Mouse (Mus musculus): Measurements from ENCODE around the gene Gm28038. TPM values are rescaled to one million over a fixed set of nuclear protein-coding genes. Genes with fewer than 3 reads are reported as not detected.

Gene Gm28038
- polyA plus RNA-seq, 1 experiment from 2014 or later, result not detected

DNA sequence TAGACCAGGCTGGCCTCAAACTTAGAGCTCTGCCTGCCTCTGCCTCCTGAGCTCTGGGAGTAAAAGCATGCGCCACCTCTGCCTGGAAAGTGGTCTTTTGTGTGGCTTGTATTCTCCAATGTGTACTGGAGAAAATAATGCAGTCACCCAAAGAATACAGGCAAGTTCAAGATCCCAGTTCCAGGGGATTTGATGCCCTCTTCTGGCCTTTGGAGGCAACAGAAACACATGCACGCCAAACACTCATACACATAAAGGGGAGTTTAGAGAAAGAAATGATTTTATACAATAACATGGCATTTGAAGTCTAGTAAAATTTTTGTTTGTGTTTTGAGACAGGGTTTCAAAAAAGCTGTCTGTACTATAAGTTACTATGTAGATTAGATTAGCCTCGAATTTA, 18.7 kb downstream of the Gm28038 start:
- Histone ChIP-seq H3K27me3 (ENCODE audit: control insufficient read depth, insufficient read depth, low read length) (no peaks in the 10 kb centered on the region), H3K36me3 (ENCODE audit: control insufficient read depth, insufficient read depth, low read length) (peaks cover 23% of the 10 kb centered on the region), H3K27ac (ENCODE audit: low read length) (no peak overlapping the region), H3K4me3 (replicated peaks; ENCODE audit: low read length) (no peak overlapping the region), H3K4me2 (ENCODE audit: low read depth, low read length) (no peak overlapping the region), H3K9me3 (replicated peaks; ENCODE audit: control insufficient read depth, low read length) (no peaks in the 10 kb centered on the region), H3K9ac (ENCODE audit: low read length) (no peak overlapping the region), H3K4me1 (ENCODE audit: control insufficient read depth, insufficient read depth, low read length) (no peaks in the 10 kb centered on the region)
- 70% methylated on average over 3 of the region's 3 CpGs for WGBS
- no peak for ATAC-seq (ENCODE audit: insufficient read depth, low FRiP score)

DNA sequence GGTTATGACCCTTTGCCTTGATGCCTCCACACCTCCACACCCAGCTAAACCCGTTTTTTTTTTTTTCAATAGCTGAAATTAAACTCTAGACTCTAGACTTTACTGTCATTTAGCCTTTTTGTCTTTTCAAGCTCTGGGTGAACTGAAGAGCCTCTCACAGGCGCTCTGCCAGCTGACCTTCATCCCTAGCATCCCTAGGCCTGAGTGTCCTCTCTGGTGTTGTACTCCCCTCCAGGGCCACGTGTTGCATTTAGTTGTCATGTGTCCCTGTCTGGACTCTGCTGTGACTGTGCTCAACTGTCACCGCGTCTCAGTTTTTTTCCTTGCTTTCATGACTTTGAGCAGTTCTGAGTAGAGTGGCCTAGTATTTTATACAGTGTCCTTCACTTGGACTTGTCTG, 19.1 kb downstream of the Gm28038 start:
- no peak for ATAC-seq (ENCODE audit: insufficient read depth, low FRiP score)
- Histone ChIP-seq H3K9me3 (replicated peaks; ENCODE audit: control insufficient read depth, low read length) (no peaks in the 10 kb centered on the region), H3K4me3 (replicated peaks; ENCODE audit: low read length) (no peak overlapping the region), H3K27me3 (ENCODE audit: control insufficient read depth, insufficient read depth, low read length) (no peaks in the 10 kb centered on the region), H3K4me2 (ENCODE audit: low read depth, low read length) (no peak overlapping the region), H3K9ac (ENCODE audit: low read length) (no peak overlapping the region), H3K4me1 (ENCODE audit: control insufficient read depth, insufficient read depth, low read length) (no peaks in the 10 kb centered on the region), H3K36me3 (ENCODE audit: control insufficient read depth, insufficient read depth, low read length) (peaks cover 23% of the 10 kb centered on the region), H3K27ac (ENCODE audit: low read length) (no peak overlapping the region)
- 86% methylated on average over 5 of the region's 5 CpGs for WGBS

GRCm38 (mm10) chr2:30306087-30306486, 25.2 kb downstream of the Gm28038 start:
- 83% methylated on average over 7 of the region's 7 CpGs for WGBS
- no peak overlapping the region for H3K27ac ChIP-seq (ENCODE audit: low read length)
- peak; percentile 53; the same call in 1 of the 2 replicates for ATAC-seq (ENCODE audit: insufficient read depth, low FRiP score)

DNA sequence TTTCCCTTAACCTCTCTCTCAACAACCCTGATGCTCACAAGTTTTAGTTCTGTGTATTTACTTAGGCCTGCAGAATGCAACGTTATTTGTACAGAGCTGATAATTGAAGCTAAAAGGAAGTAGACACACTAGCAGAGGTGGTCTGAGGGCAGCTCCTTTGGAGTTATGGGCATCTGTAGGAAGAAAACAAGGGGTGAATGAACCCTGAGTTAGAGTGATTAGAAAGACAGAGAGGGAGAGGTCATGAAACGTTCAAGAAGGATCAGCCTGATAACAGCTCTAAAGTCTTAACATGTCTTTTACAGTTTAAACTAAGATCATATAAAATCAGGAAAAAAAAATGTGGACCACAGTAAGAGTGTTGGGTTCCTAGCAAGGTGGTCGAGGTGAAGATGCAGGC, 28.5 kb downstream of the Gm28038 start:
- Histone ChIP-seq H3K4me2 (ENCODE audit: low read depth, low read length) (no peak overlapping the region), H3K4me3 (replicated peaks; ENCODE audit: low read length) (no peak overlapping the region), H3K9me3 (replicated peaks; ENCODE audit: control insufficient read depth, low read length) (no peaks in the 10 kb centered on the region), H3K9ac (ENCODE audit: low read length) (no peak overlapping the region), H3K27me3 (ENCODE audit: control insufficient read depth, insufficient read depth, low read length) (no peaks in the 10 kb centered on the region), H3K36me3 (ENCODE audit: control insufficient read depth, insufficient read depth, low read length) (peaks cover 16% of the 10 kb centered on the region; the same call in 1 of the 2 replicates), H3K4me1 (ENCODE audit: control insufficient read depth, insufficient read depth, low read length) (no peaks in the 10 kb centered on the region), H3K27ac (ENCODE audit: low read length) (no peak overlapping the region)
- WGBS, result 83% methylated on average over 3 of the region's 3 CpGs
- no peak for ATAC-seq (ENCODE audit: insufficient read depth, low FRiP score)

More at GRCm38 (mm10) chr2:30306087-30306486, 25.2 kb downstream of the Gm28038 start:
- Histone ChIP-seq H3K9me3 (replicated peaks; ENCODE audit: control insufficient read depth, low read length) (no peaks in the 10 kb centered on the region), H3K9ac (ENCODE audit: low read length) (no peak overlapping the region), H3K27me3 (ENCODE audit: control insufficient read depth, insufficient read depth, low read length) (no peaks in the 10 kb centered on the region), H3K36me3 (ENCODE audit: control insufficient read depth, insufficient read depth, low read length) (peaks cover 22% of the 10 kb centered on the region), H3K4me2 (ENCODE audit: low read depth, low read length) (no peak overlapping the region), H3K4me1 (ENCODE audit: control insufficient read depth, insufficient read depth, low read length) (no peaks in the 10 kb centered on the region), H3K4me3 (replicated peaks; ENCODE audit: low read length) (no peak overlapping the region)

DNA sequence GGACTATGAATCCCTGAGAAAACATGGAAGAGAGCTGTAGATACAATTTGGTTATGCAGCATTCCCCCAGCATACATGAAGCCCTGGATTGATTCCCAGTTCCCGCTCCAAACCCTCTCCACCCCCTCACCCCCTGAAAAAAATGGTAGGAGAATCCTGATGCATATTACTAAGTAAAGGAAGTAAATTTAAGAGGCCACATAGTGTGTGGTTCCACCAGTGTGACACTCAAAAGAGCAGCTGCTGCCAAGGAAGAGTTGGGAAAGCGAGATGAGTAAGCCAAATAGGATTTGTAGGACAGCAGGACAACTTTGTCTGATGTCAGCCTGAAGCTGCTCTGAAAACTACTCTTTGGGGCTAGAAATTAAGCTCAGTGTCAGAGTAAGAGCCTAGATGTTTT, 30.6 kb downstream of the Gm28038 start:
- H3K4me3 ChIP-seq (replicated peaks; ENCODE audit: low read length), result no peak overlapping the region
- 87% methylated on average over 2 of the region's 2 CpGs for WGBS

GRCm38 (mm10) chr2:30316136-30316535, 35.3 kb downstream of the Gm28038 start:
- 92% methylated on average over 4 of the region's 4 CpGs for WGBS

More for the DNA sequence above, 30.6 kb downstream of the Gm28038 start:
- ATAC-seq (ENCODE audit: insufficient read depth, low FRiP score), result no peak
- no peaks in the 10 kb centered on the region for H3K4me1 ChIP-seq (ENCODE audit: control insufficient read depth, insufficient read depth, low read length)
- no peak overlapping the region for H3K27ac ChIP-seq (ENCODE audit: low read length)
- H3K9me3 ChIP-seq (replicated peaks; ENCODE audit: control insufficient read depth, low read length), result no peaks in the 10 kb centered on the region
- no peak overlapping the region for H3K9ac ChIP-seq (ENCODE audit: low read length)
- no peaks in the 10 kb centered on the region for H3K27me3 ChIP-seq (ENCODE audit: control insufficient read depth, insufficient read depth, low read length)
- peaks cover 31% of the 10 kb centered on the region; the same call in 1 of the 2 replicates for H3K36me3 ChIP-seq (ENCODE audit: control insufficient read depth, insufficient read depth, low read length)
- H3K4me2 ChIP-seq (ENCODE audit: low read depth, low read length), result no peak overlapping the region

GRCm38 (mm10) chr2:30316955-30317354, 36.1 kb downstream of the Gm28038 start:
- Histone ChIP-seq H3K9ac (ENCODE audit: low read length) (no peak overlapping the region), H3K4me3 (replicated peaks; ENCODE audit: low read length) (no peak overlapping the region), H3K27me3 (ENCODE audit: control insufficient read depth, insufficient read depth, low read length) (no peaks in the 10 kb centered on the region), H3K4me1 (ENCODE audit: control insufficient read depth, insufficient read depth, low read length) (no peaks in the 10 kb centered on the region), H3K9me3 (replicated peaks; ENCODE audit: control insufficient read depth, low read length) (no peaks in the 10 kb centered on the region), H3K27ac (ENCODE audit: low read length) (no peak overlapping the region), H3K4me2 (ENCODE audit: low read depth, low read length) (no peak overlapping the region), H3K36me3 (ENCODE audit: control insufficient read depth, insufficient read depth, low read length) (peaks cover 23% of the 10 kb centered on the region; the same call in 1 of the 2 replicates)
- 93% methylated on average over 5 of the region's 5 CpGs for WGBS
- ATAC-seq (ENCODE audit: insufficient read depth, low FRiP score), result no peak

More at GRCm38 (mm10) chr2:30316136-30316535, 35.3 kb downstream of the Gm28038 start:
- H3K9me3 ChIP-seq (replicated peaks; ENCODE audit: control insufficient read depth, low read length), result no peaks in the 10 kb centered on the region
- no peak overlapping the region for H3K9ac ChIP-seq (ENCODE audit: low read length)
- H3K4me3 ChIP-seq (replicated peaks; ENCODE audit: low read length), result no peak overlapping the region
- H3K4me2 ChIP-seq (ENCODE audit: low read depth, low read length), result no peak overlapping the region
- no peak for ATAC-seq (ENCODE audit: insufficient read depth, low FRiP score)
- H3K27me3 ChIP-seq (ENCODE audit: control insufficient read depth, insufficient read depth, low read length), result no peaks in the 10 kb centered on the region
- no peak overlapping the region for H3K27ac ChIP-seq (ENCODE audit: low read length)
- no peaks in the 10 kb centered on the region for H3K4me1 ChIP-seq (ENCODE audit: control insufficient read depth, insufficient read depth, low read length)
- H3K36me3 ChIP-seq (ENCODE audit: control insufficient read depth, insufficient read depth, low read length), result peaks cover 23% of the 10 kb centered on the region; the same call in 1 of the 2 replicates

- Histone ChIP-seq H3K4me1 (ENCODE audit: control insufficient read depth, insufficient read depth, low read length) (no peaks in the 10 kb centered on the region), H3K9me3 (replicated peaks; ENCODE audit: control insufficient read depth, low read length) (no peaks in the 10 kb centered on the region), H3K9ac (ENCODE audit: low read length) (no peak overlapping the region), H3K4me3 (replicated peaks; ENCODE audit: low read length) (no peak overlapping the region), H3K27me3 (ENCODE audit: control insufficient read depth, insufficient read depth, low read length) (no peaks in the 10 kb centered on the region), H3K36me3 (ENCODE audit: control insufficient read depth, insufficient read depth, low read length) (peaks cover 26% of the 10 kb centered on the region), H3K4me2 (ENCODE audit: low read depth, low read length) (no peak overlapping the region), H3K27ac (ENCODE audit: low read length) (no peak overlapping the region)
- ATAC-seq (ENCODE audit: insufficient read depth, low FRiP score), result peak; percentile 64; the same call in 1 of the 2 replicates
- WGBS, result 72% methylated on average over 4 of the region's 4 CpGs
These were observed 38.4 kb downstream of the Gm28038 start for GRCm38 (mm10) chr2:30319260-30319659.

- Histone ChIP-seq H3K4me3 (replicated peaks; ENCODE audit: low read length) (no peak overlapping the region), H3K27me3 (ENCODE audit: control insufficient read depth, insufficient read depth, low read length) (no peaks in the 10 kb centered on the region), H3K9ac (ENCODE audit: low read length) (no peak overlapping the region), H3K4me1 (ENCODE audit: control insufficient read depth, insufficient read depth, low read length) (no peaks in the 10 kb centered on the region), H3K9me3 (replicated peaks; ENCODE audit: control insufficient read depth, low read length) (no peaks in the 10 kb centered on the region), H3K27ac (ENCODE audit: low read length) (no peak overlapping the region), H3K4me2 (ENCODE audit: low read depth, low read length) (no peak overlapping the region), H3K36me3 (ENCODE audit: control insufficient read depth, insufficient read depth, low read length) (peaks cover 19% of the 10 kb centered on the region)
- ATAC-seq (ENCODE audit: insufficient read depth, low FRiP score), result no peak
- 92% methylated on average over 7 of the region's 7 CpGs for WGBS
These were observed 42.3 kb downstream of the Gm28038 start for GRCm38 (mm10) chr2:30323111-30323510.
